Mouse (Mus musculus): Measurements from ENCODE around the gene Gpr162.

DNA sequence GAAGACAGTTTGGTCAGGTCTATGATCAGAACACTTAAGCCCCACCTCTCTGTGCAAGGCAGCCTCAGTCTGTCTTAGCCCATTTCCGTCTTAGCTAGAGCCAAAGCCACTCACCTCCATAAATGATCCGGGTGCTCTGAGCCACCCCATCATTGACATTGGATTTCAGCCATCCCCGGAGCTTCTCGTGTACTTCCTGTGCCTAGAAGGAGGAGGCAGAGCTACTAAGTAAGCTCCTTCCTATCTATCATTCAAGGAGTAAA is 52.4 kb downstream of the Gpr162 start:
- TF ChIP-seq CTCF (IDR thresholded peaks at IDR 0.05; ENCODE audit: extremely low read depth, insufficient read depth, low read length) (no peak), POLR2A (IDR thresholded peaks at IDR 0.05; ENCODE audit: extremely low read depth, insufficient read depth, low read length) (no peak)

All from cortical plate, adult 2 months (tissue).